Mouse (Mus musculus): ENCODE results near the gene Fam78b.

GRCm38 (mm10) chr1:167032046-167032648 lies 30.9 kb downstream of the Fam78b start:
- TF ChIP-seq GATA1 (IDR thresholded peaks at IDR 0.05; ENCODE audit: low read length) (no peak), TAL1 (IDR thresholded peaks at IDR 0.05; ENCODE audit: low read length) (no peak)

All from erythroblast, embryonic 14.5 days (primary cell).